Mouse (Mus musculus): ENCODE measurements around the gene Klk12.

DNA sequence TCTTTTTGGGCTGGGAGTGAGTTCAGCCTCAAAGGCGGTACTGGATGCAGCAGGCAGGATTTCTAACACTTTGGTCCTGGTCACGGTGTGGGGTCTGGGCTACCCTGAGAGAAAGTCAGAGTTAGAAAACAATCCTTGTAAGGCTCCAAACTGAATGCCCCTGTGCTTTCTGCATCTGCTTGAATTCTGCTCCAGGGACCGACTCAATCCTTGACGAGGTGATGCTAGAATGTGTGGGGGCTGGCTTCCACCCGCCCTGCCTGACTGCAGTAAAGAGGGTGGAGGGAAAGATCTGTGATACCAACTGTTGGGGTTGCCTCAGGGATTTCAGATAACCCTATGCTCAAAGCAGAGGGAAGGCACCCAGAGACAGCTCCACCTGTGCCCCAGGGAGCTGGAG, 42.3 kb downstream of the Klk12 start, which contains the start of gene Klk7:
- no peak for TF ChIP-seq CTCF (IDR thresholded peaks at IDR 0.05; ENCODE audit: extremely low read depth, insufficient read depth, insufficient read length, insufficient replicate concordance)
- TF ChIP-seq POLR2A (IDR thresholded peaks at IDR 0.05; ENCODE audit: low read depth, low read length) = no peak
